Mouse (Mus musculus) neural tube, embryonic 11.5 days (tissue): ENCODE results near the gene Sox15. TPM values are rescaled to one million over a fixed set of nuclear protein-coding genes. Genes with fewer than 3 reads are reported as not detected.

Source experiments
- ATAC-seq: fragments of 200-750 bp; cut with Nextera tagmentation; 2 replicates; pipeline ENCODE4 v1.8.0; 2017; ENCODE audit warnings: moderate number of reproducible peaks, mild to moderate bottlenecking, moderate TSS enrichment, moderate library complexity; ENCODE audit not compliant: insufficient read depth, low FRiP score, low TSS enrichment
- DNase-seq: peaks from one replicate; pipeline ENCODE4 v3.0.0-alpha.2; 2015; ENCODE audit warnings: low spot score
- H3K27ac ChIP-seq: fragments of 300-500 bp; sonication (generic); 2 replicates; pipeline ENCODE4 v1.5.1; 2014; ENCODE audit warnings: low read depth, mild to moderate bottlenecking, low read length
- H3K27me3 ChIP-seq: fragments of 300-500 bp; sonication (generic); 2 replicates; pipeline ENCODE4 v1.6.1; 2014; ENCODE audit warnings: mild to moderate bottlenecking, low read length, mixed read lengths; ENCODE audit not compliant: control insufficient read depth, insufficient read depth
- H3K36me3 ChIP-seq: fragments of 300-500 bp; sonication (generic); 2 replicates; pipeline ENCODE4 v1.6.1; 2014; ENCODE audit warnings: mild to moderate bottlenecking, low read length, moderate library complexity, mixed read lengths; ENCODE audit not compliant: control insufficient read depth, insufficient read depth
- H3K4me1 ChIP-seq: fragments of 300-500 bp; sonication (generic); 2 replicates; pipeline ENCODE4 v1.6.1; 2014; ENCODE audit warnings: low read length, mixed read lengths; ENCODE audit not compliant: control insufficient read depth, insufficient read depth
- H3K4me2 ChIP-seq: fragments of 300-500 bp; sonication (generic); 2 replicates; pipeline ENCODE4 v1.6.1; 2014; ENCODE audit warnings: low read depth, mild to moderate bottlenecking, moderate library complexity
- H3K4me3 ChIP-seq: fragments of 300-500 bp; sonication (generic); 2 replicates; pipeline ENCODE4 v1.5.1; 2014; ENCODE audit warnings: low read depth, low read length
- H3K9ac ChIP-seq: fragments of 300-500 bp; sonication (generic); 2 replicates; pipeline ENCODE4 v1.6.1; 2014; ENCODE audit warnings: mild to moderate bottlenecking, low read length
- H3K9me3 ChIP-seq: fragments of 300-500 bp; sonication (generic); 2 replicates; pipeline ENCODE4 v1.6.1; 2016; ENCODE audit warnings: low read length; ENCODE audit not compliant: control insufficient read depth
- WGBS: fragments of 180-500 bp; shearing (Covaris S2); extraction: QIAGEN DNeasy Blood & Tissue Kit; methylation state at CpG from one replicate; pipeline ENCODE4 v1.1.7; 2014; 5-methylcytosine and 5-hydroxymethylcytosine counted together
- polyA plus RNA-seq: library from polyadenylated mRNA; unstranded; fragments of >200 nt; fragmentation: Nextera tagmentation; extraction: Ambion mirVana; gene quantifications from 2 replicates; pipeline ENCODE4 v1.2.1, GENCODE M21; 2014

Gene Sox15
- polyA plus RNA-seq, 1 experiment from 2014 or later, result not detected

GRCm38 (mm10) chr11:69686377-69686776 is 31.3 kb downstream of the Sox15 start:
- 0 out of 2 replicates have a peak, but pooled peaks cover 2% of the 10 kb centered on the region for H3K4me1 ChIP-seq
- H3K9me3 ChIP-seq, result no peaks in the 10 kb centered on the region
- DNase-seq (no peak), ATAC-seq (no peak)
- H3K4me2 ChIP-seq, result no peak overlapping the region
- 23% methylated on average over 4 of the region's 4 CpGs for WGBS
- H3K36me3 ChIP-seq, result no peaks in the 10 kb centered on the region
- H3K4me3 ChIP-seq, result no peak overlapping the region
- no peaks in the 10 kb centered on the region for H3K27me3 ChIP-seq
- no peak overlapping the region for H3K9ac ChIP-seq
- no peak overlapping the region for H3K27ac ChIP-seq

GRCm38 (mm10) chr11:69687061-69687460 is 31.9 kb downstream of the Sox15 start:
- H3K9ac ChIP-seq, result no peak overlapping the region
- 72% methylated on average over 5 of the region's 5 CpGs for WGBS
- no peak overlapping the region for H3K4me3 ChIP-seq
- no peak overlapping the region for H3K4me2 ChIP-seq
- H3K9me3 ChIP-seq, result no peaks in the 10 kb centered on the region
- H3K27me3 ChIP-seq, result no peaks in the 10 kb centered on the region
- H3K27ac ChIP-seq, result no peak overlapping the region
- ATAC-seq (no peak), DNase-seq (no peak)
- 0 out of 2 replicates have a peak, but pooled peaks cover 2% of the 10 kb centered on the region for H3K4me1 ChIP-seq
- H3K36me3 ChIP-seq, result no peaks in the 10 kb centered on the region

DNA sequence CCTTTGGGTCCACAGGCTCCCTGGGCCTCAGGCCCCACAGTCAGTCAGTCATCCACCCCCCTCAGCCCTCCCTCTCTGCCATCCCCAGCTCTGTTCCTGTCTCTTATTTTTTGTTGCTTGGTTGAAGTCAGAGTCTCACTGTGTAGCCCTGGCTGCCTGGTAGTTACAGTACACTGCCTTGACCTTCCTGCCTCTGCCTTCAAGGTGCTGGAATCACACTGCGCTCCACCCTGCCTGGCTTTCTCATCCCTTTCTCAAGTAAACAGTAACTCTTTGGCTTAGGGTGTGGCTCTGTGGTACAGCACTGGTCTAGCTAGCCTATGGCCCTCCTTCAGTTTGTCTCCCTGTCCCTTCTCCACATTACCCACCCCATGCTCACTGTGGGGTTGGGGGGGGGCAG is 34.8 kb downstream of the Sox15 start:
- no peak for ATAC-seq
- H3K27ac ChIP-seq, result no peak overlapping the region

DNA sequence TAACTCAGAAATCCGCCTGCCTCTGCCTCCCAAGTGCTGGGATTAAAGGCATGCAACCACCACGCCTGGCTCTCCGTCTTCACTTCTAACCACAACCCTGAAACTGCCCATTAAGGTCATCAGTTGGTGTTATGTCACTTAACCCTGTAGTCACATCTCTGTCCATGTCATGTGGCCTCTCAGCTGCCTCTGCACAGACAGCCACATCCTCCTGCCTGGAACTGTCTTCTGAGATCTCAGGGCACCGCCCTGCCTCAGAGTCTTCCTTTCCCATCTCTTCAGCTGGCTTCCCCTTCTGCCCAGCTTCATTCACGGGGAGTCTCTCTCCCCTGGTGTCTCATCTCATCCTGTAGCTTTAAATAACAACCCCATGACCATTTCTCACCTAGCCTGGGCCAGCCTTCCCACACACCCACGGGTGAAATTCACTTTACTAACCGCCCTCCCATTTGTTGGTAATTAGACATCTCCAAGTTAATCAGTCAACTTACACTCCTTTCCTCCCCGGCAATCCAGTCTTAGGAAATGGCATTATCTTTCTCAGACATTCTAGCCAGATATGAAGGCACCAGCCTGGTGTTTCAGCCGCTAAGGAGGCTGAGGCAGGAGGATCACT is 37.2 kb downstream of the Sox15 start:
- DNase-seq, result no peak
- H3K9me3 ChIP-seq, result no peaks in the 10 kb centered on the region
- no peak overlapping the region for H3K4me3 ChIP-seq
- H3K9ac ChIP-seq, result no peak overlapping the region
- H3K4me2 ChIP-seq, result no peak overlapping the region
- H3K27ac ChIP-seq, result no peak overlapping the region
- no peaks in the 10 kb centered on the region for H3K36me3 ChIP-seq
- WGBS, result 81% methylated on average over 9 of the region's 9 CpGs
- peaks cover 9% of the 10 kb centered on the region; the same call in 1 of the 2 replicates for H3K4me1 ChIP-seq
- 0 out of 2 replicates have a peak, but pooled peaks cover 3% of the 10 kb centered on the region for H3K27me3 ChIP-seq
- ATAC-seq, result no peak

More for the DNA sequence above, 34.8 kb downstream of the Sox15 start:
- H3K4me1 ChIP-seq, result no peaks in the 10 kb centered on the region
- no peaks in the 10 kb centered on the region for H3K36me3 ChIP-seq
- no peak overlapping the region for H3K9ac ChIP-seq
- DNase-seq, result no peak
- WGBS, result 100% methylated on average over 1 of the region's 1 CpGs
- 0 out of 2 replicates have a peak, but pooled peaks cover 1% of the 10 kb centered on the region for H3K27me3 ChIP-seq
- no peaks in the 10 kb centered on the region for H3K9me3 ChIP-seq
- H3K4me2 ChIP-seq, result no peak overlapping the region
- no peak overlapping the region for H3K4me3 ChIP-seq

DNA sequence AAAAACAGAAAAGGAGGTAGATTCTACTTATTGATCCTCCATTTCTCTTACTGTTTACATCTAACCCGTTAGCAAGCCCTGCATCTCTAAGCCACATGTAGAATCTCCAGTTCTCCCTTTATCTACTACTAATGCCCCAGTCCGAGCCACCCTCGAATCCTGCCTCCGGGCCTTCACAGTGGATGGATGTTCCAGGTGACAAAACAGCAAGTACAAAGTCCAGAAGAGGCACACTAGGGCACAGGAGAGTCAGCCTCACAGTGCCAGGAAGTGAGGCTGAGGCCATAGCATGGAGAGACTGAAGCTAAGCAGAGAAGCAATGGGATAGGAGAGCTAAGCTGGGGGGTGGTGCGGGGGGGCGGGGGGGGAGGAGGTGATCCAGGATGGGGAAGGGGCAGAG is 37.7 kb downstream of the Sox15 start:
- Histone ChIP-seq H3K36me3 (no peaks in the 10 kb centered on the region), H3K4me2 (no peak overlapping the region), H3K9ac (no peak overlapping the region), H3K9me3 (no peaks in the 10 kb centered on the region), H3K27ac (no peak overlapping the region), H3K27me3 (0 out of 2 replicates have a peak, but pooled peaks cover 3% of the 10 kb centered on the region), H3K4me3 (no peak overlapping the region), H3K4me1 (peaks cover 9% of the 10 kb centered on the region; the same call in 1 of the 2 replicates)
- ATAC-seq (no peak), DNase-seq (no peak)
- 85% methylated on average over 6 of the region's 6 CpGs for WGBS

GRCm38 (mm10) chr11:69693421-69693965 is 38.4 kb downstream of the Sox15 start:
- no peak overlapping the region for H3K4me2 ChIP-seq
- no peak overlapping the region for H3K27ac ChIP-seq
- DNase-seq (no peak), ATAC-seq (no peak)
- H3K36me3 ChIP-seq, result no peaks in the 10 kb centered on the region
- H3K27me3 ChIP-seq, result 0 out of 2 replicates have a peak, but pooled peaks cover 3% of the 10 kb centered on the region
- no peaks in the 10 kb centered on the region for H3K9me3 ChIP-seq
- 63% methylated on average over 11 of the region's 11 CpGs for WGBS
- no peak overlapping the region for H3K4me3 ChIP-seq
- H3K9ac ChIP-seq, result no peak overlapping the region; the same call in 1 of the 2 replicates
- peaks cover 9% of the 10 kb centered on the region; the same call in 1 of the 2 replicates for H3K4me1 ChIP-seq

GRCm38 (mm10) chr11:69695046-69695360 is 39.9 kb downstream of the Sox15 start:
- H3K27me3 ChIP-seq, result 0 out of 2 replicates have a peak, but pooled peaks cover 3% of the 10 kb centered on the region
- DNase-seq, result no peak
- peak overlapping the region; percentile 43; the same call in 1 of the 2 replicates for H3K4me3 ChIP-seq
- H3K4me1 ChIP-seq, result peaks cover 9% of the 10 kb centered on the region; the same call in 1 of the 2 replicates
- no peak for ATAC-seq
- H3K9me3 ChIP-seq, result no peaks in the 10 kb centered on the region
- WGBS, result 35% methylated on average over 6 of the region's 6 CpGs
- H3K9ac ChIP-seq, result no peak overlapping the region
- H3K36me3 ChIP-seq, result no peaks in the 10 kb centered on the region
- peak overlapping the region; percentile 84 for H3K4me2 ChIP-seq
- H3K27ac ChIP-seq, result no peak overlapping the region

GRCm38 (mm10) chr11:69695361-69696181 is 40.5 kb downstream of the Sox15 start, which contains the start of the genes Tnfsf12 and Tnfsfm13:
Tnfsf12 (minus strand) TSS chr11:69695849.
Tnfsfm13 (minus strand) TSS chr11:69696098.
- WGBS, result under 1% methylated on average over 41 of the region's 41 CpGs
- Histone ChIP-seq H3K27ac (no peak within 1 kb of the TSS), H3K27me3 (0 out of 2 replicates have a peak, but pooled peaks cover 3% of the 10 kb centered on the region), H3K4me1 (peaks cover 9% of the 10 kb centered on the region; the same call in 1 of the 2 replicates), H3K9me3 (no peaks in the 10 kb centered on the region), H3K9ac (peak within 1 kb of the TSS; percentile 77), H3K36me3 (no peaks in the 10 kb centered on the region), H3K4me2 (peak within 1 kb of the TSS; percentile 84), H3K4me3 (peak within 1 kb of the TSS; percentile 43)
- peak; percentile 55 for DNase-seq
- ATAC-seq, result no peak
